Mouse (Mus musculus) T-helper 17 cell (primary cell): ENCODE results near the gene Grap.

Experiments used
- in situ Hi-C, 2 experiments: fragments of 300-600 bp; cut with MboI, MseI; formaldehyde crosslinking; loops; 1 replicate in 1 of 2; 2 replicates in 1 of 2; pipeline ENCODE4 v1.15.1; 2025; ENCODE audit warnings: high pct_unique_total_duplicates in 2 of 2

Grap gene

GRCm38 (mm10) chr11:61652686-61653447 is at the start of gene Grap:
Grap (plus strand) TSS chr11:61653265.
- in situ Hi-C loops = no loop called here

- in situ Hi-C loops = no loop called here
Observed at GRCm38 (mm10) chr11:61608072-61608471, 45.0 kb upstream of the Grap start.

- in situ Hi-C loops = no loop called here
Observed at GRCm38 (mm10) chr11:61611197-61611596, 41.9 kb upstream of the Grap start.

GRCm38 (mm10) chr11:61612116-61612635 is 40.9 kb upstream of the Grap start:
- in situ Hi-C loops = no loop called here

GRCm38 (mm10) chr11:61614401-61614800 is 38.7 kb upstream of the Grap start:
- in situ Hi-C loops = no loop called here

GRCm38 (mm10) chr11:61615686-61616522 is 37.2 kb upstream of the Grap start:
- in situ Hi-C loops = loop anchor here in 1 of 2 experiments (5.0 kb wide), 1 partner anchor 109 kb away; the partner anchor contains the start of gene B9d1

- in situ Hi-C loops = loop anchor here in 1 of 2 experiments (5.0 kb wide), 1 partner anchor 109 kb away; the partner anchor contains the start of gene B9d1
Observed at GRCm38 (mm10) chr11:61616523-61617292, 36.4 kb upstream of the Grap start.

- in situ Hi-C loops = loop anchor here in 1 of 2 experiments (5.0 kb wide), 1 partner anchor 110 kb away; the partner anchor contains the start of gene B9d1
Observed at GRCm38 (mm10) chr11:61617293-61617975, 35.6 kb upstream of the Grap start.

- in situ Hi-C loops = loop anchor here in 1 of 2 experiments (5.0 kb wide), 1 partner anchor 111 kb away; the partner anchor contains the start of gene B9d1
Observed at GRCm38 (mm10) chr11:61618131-61618530, 34.9 kb upstream of the Grap start.

- in situ Hi-C loops = loop anchor here in 1 of 2 experiments (5.0 kb wide), 1 partner anchor 111 kb away; the partner anchor contains the start of gene B9d1
Observed at GRCm38 (mm10) chr11:61618571-61618970, 34.5 kb upstream of the Grap start.

- in situ Hi-C loops = loop anchor here in 1 of 2 experiments (5.0 kb wide), 1 partner anchor 112 kb away; the partner anchor contains the start of gene B9d1
Observed at GRCm38 (mm10) chr11:61619356-61619755, 33.7 kb upstream of the Grap start.

- in situ Hi-C loops = loop anchor here in 1 of 2 experiments (5.0 to 10.0 kb wide), 2 partner anchors 113 to 205 kb away; partner anchors contain the start of gene B9d1
Observed at GRCm38 (mm10) chr11:61619791-61620241, 33.2 kb upstream of the Grap start.

GRCm38 (mm10) chr11:61620254-61620670 is 32.8 kb upstream of the Grap start:
- in situ Hi-C loops = loop anchor here in 1 of 2 experiments (10.0 kb wide), 1 partner anchor 205 kb away; no protein-coding TSS in a partner anchor

- in situ Hi-C loops = loop anchor here in 1 of 2 experiments (10.0 kb wide), 1 partner anchor 206 kb away; no protein-coding TSS in a partner anchor
Observed at GRCm38 (mm10) chr11:61620762-61621161, 32.3 kb upstream of the Grap start.

GRCm38 (mm10) chr11:61625136-61625535 is 27.9 kb upstream of the Grap start:
- in situ Hi-C loops = loop anchor here (5.0 to 10.0 kb wide), 2 partner anchors 92 to 210 kb away; no protein-coding TSS in a partner anchor

GRCm38 (mm10) chr11:61626509-61626908 is 26.6 kb upstream of the Grap start:
- in situ Hi-C loops = loop anchor here (5.0 to 10.0 kb wide), 2 partner anchors 91 to 212 kb away; no protein-coding TSS in a partner anchor

- in situ Hi-C loops = loop anchor here (5.0 to 10.0 kb wide), 2 partner anchors 88 to 215 kb away; no protein-coding TSS in a partner anchor
Observed at GRCm38 (mm10) chr11:61629621-61630020, 23.4 kb upstream of the Grap start.

- in situ Hi-C loops = loop anchor here in 1 of 2 experiments (5.0 kb wide), 1 partner anchor 1769 kb away; no protein-coding TSS in a partner anchor
Observed at GRCm38 (mm10) chr11:61636309-61636708, 16.8 kb upstream of the Grap start.

- in situ Hi-C loops = loop anchor here in 1 of 2 experiments (5.0 kb wide), 1 partner anchor 1770 kb away; no protein-coding TSS in a partner anchor
Observed at GRCm38 (mm10) chr11:61637413-61637812, 15.7 kb upstream of the Grap start.
